Mouse (Mus musculus) fibroblast of lung, adult 2 months (primary cell): ENCODE measurements around the gene Psma6.

Source experiments
- DNase-seq: peaks from one replicate; pipeline ENCODE4 v3.0.0-alpha.2; 2011; ENCODE audit warnings: low read depth

Psma6 gene

DNA sequence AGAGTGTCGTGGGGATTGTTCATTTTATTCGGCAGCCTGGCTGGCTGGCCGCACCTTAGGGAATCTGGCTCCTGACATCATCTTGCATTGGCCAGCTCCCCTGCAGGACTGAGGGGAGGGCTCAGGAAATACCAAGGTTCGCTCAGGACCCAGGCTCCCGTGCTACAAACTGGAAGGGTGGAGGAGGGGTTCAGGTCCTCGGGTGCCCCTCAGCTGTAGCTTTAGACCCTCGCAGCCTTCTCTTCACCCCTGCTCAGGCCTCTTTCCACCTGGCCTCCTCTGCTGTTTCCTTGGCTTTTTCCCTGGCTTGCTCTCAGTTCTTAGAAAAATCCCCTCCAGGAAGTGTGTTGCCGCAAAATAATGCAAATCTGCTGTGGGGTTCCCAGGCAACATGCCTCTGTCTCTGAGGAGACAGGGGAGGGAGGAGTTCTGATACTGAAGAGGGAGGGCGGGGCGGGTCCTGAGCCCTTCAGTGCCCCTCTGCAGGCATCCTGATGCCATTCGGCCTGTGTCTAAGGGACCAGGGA, 54.7 kb downstream of the Psma6 start:
- DNase-seq = no peak

DNA sequence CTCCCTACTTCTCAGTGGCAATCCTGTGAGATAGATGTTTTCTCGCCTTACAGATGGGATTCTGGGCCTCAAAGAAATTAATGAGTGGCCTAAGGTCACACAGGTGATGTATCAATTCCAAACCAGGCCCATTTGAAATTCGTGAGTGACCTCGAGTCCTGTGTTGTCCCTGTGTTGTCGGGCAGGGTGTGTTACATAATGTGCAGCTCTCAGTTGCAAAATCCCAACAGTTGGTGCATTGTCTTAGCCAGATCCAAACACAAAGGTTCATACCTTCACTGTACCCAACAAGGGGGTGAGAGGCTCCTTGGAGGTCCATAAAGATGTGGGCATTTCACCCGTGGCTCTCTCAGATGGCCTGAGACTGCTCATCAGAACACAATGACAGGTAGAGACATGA, 56.4 kb downstream of the Psma6 start:
- DNase-seq = no peak

DNA sequence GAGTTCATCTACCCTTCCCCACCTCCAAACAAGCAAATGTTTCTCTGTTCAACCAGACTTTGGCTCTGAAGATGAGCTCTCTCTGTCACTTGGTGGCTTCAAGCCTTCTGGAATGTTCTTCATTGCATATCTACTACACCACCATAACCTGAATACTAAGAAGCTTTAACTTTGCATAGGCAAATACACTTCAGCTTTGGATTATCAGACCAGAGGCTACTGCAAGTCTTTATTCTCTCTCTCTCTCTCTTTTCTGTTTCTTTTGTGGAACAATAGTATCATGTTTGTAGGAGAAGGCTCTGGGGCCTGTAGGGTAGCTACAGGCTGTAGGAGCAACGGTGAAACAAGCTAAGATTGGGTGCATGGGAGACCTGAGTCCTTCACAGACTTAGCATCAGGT, 58.2 kb downstream of the Psma6 start:
- no peak for DNase-seq

GRCm38 (mm10) chr12:55442861-55443850, 59.1 kb downstream of the Psma6 start:
- peak; percentile 97 for DNase-seq

DNA sequence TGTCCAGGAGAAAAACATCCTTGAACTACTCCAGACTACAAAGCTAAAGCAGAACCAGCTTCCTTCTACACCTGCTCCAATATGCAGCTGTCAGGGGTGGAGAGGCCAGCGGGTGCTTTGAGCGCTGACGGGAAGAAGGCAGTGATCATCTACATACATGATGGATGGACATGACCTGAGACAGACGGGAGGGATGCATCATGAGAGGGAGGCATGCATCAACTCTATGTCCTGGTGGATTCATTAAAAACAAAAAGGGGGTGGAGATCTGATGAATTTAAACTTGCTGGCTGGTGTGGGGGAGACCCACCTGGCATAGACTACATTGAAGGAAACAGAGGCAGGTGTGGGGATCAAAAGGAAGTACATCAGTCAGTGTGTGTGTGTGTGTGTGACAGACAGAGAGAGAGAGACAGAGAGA, 60.0 kb downstream of the Psma6 start:
- DNase-seq = no peak

DNA sequence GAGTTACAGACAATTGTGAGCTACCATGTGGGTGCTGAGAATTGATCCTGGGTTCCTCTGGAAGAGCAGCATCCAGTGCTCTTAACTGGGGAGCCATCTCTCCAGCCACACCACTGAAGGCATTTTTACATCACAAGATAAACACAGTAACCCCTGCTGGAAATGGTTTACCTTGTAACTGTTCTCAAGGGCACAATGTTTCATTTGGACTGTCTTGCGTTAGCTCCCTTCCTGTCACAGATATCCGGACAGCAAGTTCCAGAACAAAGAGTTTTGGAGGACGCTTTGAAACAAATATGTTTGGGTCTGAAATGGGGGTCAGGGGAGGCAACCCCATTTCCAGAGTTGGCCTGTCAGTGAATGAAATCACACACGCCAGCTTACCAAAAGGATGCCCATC, 61.6 kb downstream of the Psma6 start:
- DNase-seq = no peak

DNA sequence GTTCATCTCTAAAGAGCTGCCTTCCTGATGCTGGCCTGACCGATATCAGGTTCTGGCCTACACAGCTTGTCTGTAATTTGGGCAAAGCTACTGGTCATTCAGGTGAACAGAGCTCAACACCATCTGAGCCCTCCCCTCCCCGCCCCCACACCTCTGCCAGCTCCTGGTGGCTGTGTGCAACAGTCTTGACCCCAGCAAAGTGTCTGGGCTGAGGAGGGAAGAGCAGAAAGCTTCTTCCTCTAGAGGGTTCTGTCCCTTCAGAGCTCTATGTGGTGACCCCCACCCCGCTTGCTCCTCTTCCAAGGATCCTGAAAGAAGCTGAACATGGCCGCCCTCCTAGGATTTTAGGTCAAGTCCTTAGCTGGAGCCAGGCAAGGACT, 62.3 kb downstream of the Psma6 start:
- DNase-seq = no peak

DNA sequence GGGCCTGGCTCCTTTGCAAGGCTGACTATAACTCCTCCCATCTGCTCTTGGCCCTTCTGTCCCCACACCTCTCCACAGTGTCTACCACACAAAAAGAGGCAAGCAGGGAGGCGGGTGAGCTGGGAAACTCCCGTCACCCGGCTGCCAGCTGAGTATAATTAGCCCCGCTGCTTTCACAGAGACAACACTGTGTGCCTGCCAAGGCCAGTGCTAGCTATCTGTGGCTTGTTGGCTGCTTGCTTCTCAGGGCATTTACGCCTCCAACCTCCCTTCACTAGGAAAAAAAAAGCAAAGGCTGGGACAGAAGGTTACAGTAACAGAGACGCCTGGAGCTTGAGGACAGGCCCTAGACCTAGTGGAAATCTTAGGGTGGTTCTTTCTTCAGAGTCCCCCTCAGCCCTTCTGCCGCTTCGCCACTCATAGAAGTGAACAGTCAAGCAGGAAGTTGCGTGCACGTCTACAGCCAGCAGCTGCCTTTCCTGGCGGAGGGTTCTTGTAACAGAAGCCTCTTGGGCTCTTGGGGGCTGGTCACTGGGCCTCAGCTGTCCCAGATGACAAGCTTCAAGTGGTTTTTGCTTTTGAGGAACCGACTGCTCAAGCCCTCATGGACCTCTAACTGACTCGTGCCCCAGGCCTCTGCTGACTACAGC, 62.8 kb downstream of the Psma6 start:
- peak; percentile 96 for DNase-seq

- DNase-seq = no peak
Measured at GRCm38 (mm10) chr12:55447396-55447760, 63.4 kb downstream of the Psma6 start.

DNA sequence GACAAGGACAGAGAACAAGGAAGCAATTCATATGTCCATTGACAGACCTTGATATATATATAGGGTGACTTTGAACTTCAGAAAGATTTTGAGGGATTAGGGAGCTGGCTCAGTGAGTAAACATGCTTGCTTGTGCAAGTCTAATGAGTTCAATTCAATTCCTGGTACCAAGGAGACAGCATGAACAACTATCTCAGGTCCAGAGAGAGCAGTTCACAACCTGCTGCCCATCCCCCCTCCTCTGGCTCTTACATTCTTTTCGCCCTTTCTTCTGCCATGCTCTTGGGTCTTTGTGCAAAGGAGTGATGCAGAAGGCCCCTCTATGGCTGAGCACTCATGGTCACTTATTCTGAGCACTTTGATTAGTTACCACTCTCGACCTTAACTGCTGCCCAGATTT, 64.4 kb downstream of the Psma6 start:
- no peak for DNase-seq

- no peak for DNase-seq
Measured at GRCm38 (mm10) chr12:55449048-55449447, 65.0 kb downstream of the Psma6 start.

GRCm38 (mm10) chr12:55450421-55450820, 66.4 kb downstream of the Psma6 start:
- DNase-seq = no peak

- DNase-seq = no peak
Measured at GRCm38 (mm10) chr12:55452839-55453238, 68.8 kb downstream of the Psma6 start.

GRCm38 (mm10) chr12:55453924-55454323, 69.9 kb downstream of the Psma6 start:
- no peak for DNase-seq

DNA sequence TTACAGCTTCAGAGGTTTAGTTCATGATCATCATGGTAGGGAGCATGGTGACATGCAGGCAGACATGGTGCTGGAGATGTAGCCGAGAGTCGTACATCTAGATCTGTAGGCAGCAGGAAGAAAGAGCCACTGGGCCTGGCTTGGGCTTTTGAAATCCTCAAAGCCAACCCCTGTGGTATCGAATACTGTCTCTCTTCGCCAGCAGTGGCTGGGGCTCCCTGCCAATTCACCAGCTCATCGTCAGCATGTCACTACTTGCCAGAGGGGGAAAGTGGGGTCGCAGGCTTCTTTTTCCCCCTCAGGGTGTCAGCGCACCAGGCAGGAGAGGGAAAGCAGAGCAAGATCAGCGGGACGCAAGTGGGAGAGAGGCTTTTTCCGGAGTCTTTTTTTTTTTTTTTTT, 71.2 kb downstream of the Psma6 start:
- DNase-seq = no peak

DNA sequence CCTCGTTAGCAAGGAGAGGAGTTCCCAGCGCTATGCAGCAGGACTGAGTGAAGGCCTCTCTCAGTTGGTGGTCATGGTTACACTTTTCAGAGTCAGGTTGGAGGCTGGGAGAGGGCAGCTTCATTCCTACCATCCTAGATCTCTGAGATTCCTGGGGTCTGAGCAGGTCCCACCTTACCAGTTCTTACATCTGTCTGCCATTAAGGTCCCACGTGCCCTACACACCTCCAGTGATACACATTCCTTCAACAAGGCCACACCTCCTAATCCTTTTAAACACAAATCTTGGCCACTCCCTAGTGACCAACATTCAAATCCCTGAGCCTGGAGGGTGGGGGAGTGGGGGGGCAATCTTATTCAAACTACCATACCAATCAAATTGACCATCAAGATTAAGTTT, 72.1 kb downstream of the Psma6 start:
- DNase-seq = no peak

DNA sequence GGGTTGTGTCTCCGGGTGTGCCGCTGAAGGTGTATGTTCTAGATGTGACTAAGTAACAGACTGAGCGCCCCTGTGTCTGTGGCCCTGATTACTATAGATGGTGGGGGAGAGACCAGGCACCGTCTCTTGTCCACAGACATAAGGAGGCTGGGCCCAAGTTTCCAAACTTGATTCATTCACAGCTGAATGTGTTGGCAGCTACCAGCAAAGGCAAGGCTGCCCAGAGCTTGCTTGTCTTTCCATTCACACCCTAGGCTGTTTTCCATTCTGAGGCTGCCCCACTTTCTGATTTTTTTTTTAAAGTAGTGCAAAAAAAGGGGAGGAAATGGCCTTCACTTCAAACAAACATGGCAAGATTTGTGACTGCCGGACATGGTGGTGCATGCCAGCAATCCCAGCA, 72.9 kb downstream of the Psma6 start:
- DNase-seq = no peak

DNA sequence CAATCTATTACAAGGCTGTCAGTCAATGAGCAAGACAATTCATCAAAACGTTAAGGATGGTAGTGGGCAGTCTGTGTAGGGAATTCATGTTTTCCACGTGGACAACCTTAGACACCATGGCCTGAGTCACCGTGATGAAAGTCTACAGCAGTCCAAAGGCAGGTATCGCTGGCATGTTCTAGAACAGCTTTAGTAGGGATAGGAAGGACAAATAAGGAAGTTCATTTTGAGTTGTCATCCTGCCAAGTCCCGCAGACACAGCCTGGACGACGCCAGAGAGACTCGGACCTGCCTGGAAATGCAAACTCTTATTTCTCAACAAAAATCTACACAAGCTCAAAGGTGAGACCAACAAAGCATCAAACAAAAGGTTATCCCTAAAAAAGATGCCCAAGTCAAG, 75.7 kb downstream of the Psma6 start:
- no peak for DNase-seq

DNA sequence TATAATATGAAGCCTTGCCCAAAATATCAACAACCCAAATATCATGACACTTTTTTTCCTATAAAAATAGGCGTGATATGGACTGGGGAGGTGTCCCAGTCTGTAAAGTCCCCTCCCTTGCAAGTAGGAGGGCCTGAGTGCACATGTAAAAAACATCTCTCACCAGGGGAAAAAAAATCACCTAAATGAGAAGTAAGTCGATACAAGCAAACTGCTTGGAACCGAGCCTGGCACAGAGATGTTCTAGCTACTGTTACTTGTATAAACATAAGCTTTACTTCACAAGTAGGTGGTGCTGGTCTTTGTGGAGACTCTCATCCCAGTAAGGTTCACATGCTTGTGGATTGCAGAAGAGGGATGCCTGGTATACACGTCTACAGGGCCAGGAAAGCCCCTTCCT, 76.9 kb downstream of the Psma6 start:
- DNase-seq = no peak

- DNase-seq = peak; percentile 84
Measured at GRCm38 (mm10) chr12:55461767-55462166, 77.7 kb downstream of the Psma6 start.

DNA sequence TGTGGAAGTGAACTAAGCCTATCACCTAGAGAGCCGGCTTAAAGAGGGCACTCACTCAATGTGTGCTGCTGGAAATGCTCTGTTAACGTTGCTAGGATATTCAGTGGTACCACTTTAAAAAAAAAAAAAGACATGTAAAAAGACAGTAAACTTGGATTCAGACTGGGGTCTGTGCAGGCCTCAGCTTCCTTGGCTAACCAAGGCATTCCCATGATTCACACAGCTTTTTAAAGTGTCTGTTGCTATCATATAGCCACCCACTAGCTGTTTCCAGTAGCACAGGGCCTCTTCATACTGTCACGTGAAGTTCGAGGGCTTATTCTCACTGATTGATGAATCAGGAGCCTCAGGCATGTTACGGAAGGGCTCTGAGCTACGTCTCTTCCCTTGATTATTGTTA, 78.4 kb downstream of the Psma6 start:
- DNase-seq = no peak

- no peak for DNase-seq
Measured at GRCm38 (mm10) chr12:55463087-55463486, 79.1 kb downstream of the Psma6 start.
